Mouse (Mus musculus) mouse embryonic stem cell (cell line): ENCODE data around the gene Swsap1.

Source experiments
- in situ Hi-C, 2 experiments: fragments of 300-500 bp; cut with MboI; formaldehyde crosslinking; loops; 1 replicate in 1 of 2; 3 replicates in 1 of 2; pipeline ENCODE4 v1.14.3; 2019 to 2020; ENCODE audit warnings: low sequenced_read_pairs in 2 of 2, low pct_unique_long_range_greater_than_20kb in 1 of 2, mixed read lengths in 1 of 2; ENCODE audit not compliant: unreplicated experiment in 1 of 2

Swsap1 gene

DNA sequence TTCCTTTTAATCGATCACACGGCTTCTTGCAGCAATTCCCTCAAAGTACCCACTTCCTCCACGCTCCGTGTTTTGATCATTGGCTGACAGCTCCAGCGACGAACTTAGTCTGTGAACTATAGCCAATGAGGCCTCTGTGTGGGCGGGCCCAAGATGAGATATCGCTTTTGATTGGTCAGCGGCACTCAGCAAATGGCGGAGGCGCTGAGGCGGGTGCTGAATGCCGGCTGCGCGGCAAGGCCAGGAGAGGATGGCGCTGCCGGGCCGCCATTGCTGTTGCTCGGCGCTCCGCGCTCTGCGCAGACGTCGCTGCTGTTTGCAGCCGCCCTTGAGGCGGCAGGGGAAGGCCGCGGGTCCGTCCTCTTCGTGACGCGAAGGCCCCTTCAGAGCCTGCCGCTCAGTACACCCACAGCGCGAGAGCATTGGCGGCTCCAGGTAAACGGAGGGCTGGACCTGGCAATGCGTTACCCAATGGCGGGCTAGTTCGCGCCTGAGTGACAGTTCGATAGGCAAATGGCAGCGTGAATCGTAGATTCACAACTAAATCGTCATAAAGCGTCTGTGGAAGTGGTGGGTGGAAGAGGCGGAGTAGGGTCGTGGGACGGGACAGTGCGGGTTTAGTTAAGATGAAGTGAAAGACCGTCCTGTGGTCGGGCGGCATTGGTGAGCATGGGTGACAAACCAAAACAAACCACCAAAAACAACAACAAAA lies at the start of gene Swsap1:
TSS of gene Swsap1 (plus strand) at position 186 of the 712 bp plus-strand sequence.
- in situ Hi-C loops = no loop called here

DNA sequence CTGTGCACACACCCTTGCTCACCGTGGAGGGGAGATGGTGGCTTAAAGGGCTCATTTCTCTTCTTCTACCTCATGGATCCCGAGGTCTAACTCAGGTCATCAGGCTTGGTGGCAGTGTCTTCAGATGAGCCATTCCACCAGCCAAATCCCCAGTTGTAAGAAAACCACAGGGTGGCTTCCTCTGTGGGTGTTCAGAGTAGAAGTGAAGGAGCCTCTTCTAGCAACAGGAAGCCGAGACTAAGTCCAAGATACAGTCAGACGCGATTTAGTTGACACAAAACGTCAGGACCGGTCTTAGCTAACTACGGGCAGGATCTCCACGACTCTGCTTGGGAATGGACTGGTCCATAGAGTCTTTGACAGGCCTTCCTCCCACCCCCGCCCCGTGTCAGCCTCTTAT lies 47.3 kb upstream of the Swsap1 start:
- in situ Hi-C loops = no loop called here

DNA sequence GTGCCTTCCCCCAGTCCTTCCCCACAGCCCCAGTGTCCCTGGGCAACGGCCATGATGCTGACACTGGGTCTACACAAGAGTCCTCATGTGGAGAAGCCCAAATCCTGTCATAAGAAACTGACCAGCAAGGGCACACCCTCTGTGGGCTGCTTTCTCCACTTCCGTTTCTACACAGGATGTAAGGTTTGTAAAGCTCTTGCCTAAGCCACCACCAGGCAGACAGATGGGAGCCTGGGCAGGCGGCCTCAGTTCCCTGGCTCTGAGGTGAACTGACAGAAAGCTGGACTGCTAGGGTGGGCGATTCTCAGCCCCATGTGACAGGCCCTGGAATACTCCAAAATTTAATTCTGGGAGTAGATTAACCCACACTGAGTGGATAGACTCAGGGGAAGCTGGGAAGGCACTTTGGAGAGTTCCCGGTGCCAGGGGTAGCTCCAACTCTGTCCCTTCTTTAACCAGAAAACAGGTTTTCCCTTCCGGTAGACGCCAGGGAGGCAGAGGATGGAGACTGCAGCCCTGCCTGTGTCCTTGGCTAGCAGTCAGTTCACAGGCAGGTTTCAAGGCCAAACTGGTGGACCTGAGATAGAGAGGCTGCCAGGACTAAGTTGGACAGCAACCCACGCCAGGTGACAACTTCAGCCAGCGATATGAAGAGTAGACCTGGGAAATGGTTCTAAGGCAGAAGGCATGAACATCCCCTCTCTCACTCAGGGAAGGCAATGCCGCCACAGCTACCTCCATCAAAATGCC lies 45.9 kb upstream of the Swsap1 start:
- in situ Hi-C loops = no loop called here

DNA sequence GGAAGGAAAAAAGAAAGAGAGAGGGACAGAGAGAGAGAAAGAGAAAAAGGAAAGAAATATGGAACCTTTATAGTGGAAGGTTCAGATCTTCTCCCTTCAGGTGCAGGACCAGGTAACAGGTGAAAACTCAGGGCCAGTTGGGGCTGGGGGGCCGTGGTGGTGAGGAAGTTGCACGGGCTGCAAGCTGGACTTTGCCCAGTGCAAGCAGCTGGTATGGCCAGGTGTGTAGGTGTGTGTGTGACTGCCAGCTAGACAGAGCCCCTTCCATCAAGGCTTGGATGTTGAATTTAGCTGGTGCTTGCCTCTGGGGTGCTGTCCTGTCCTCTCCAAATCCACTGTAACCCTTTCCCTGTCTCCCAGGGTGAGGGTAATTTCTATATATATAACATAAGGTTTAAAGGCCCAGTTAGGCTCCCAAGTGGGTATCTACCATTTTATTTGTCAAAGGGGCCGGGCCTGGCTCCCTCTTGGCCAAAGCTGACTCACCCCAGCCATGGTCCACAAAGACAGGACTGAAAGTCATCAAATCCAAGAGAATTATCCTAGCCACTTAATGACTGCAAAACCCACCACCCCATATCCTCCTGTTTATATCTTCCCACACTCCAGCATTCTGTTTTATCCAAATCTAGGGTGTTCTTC lies 38.6 kb upstream of the Swsap1 start:
- in situ Hi-C loops = no loop called here

DNA sequence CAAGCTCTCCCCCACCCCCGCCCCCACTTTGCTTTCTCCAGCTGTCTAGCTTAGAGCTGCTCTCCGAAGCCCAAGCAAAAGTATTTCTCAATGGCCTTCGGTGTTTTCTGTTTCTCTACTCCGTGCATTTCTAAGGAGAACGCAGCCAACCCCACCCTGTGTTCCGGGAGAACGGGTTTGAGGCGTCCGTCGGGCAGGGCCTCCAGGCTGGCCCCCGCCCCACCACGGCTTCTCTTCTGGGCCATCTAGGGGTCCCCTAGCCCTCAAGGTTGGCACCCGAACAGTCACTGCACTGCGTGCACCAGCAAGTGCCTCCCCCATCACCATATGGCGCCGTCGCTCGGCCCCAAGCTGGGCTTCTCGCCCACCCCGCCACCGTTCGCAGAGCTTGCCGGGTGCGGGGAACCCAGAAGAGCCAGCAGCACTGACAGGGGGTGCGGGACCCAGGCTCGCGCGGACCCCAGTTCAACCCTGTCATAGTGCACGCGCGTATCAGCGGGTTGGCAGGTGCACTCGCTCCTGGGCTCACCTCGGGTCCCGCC lies 38.0 kb upstream of the Swsap1 start:
- in situ Hi-C loops = no loop called here

DNA sequence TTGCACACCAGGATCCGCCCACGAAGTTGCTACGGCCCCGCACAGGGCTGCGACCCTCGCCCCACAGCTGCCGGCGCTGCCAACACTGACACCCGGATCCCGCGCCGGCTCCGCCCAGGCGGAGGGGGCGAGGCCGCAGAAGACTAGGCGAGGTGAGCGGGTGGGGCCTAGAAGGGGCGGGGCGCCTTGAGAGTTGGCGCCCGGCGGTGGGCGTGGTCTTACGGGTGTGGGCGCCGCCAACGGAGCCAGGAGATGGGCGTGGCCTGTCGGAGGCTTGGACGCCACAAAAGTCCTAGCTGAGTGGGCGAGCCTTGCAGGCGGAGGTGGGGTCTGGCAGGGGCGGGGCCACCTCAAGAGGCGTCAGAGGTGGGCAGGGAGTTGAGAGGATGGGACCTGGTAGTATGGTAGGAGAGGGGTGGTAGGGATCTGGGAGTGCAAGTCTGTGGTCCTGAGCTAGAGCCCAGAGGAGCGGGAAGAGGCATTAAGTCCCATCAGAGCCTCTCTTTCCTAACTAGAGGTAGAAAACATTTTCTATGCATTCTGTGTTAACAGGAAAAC lies 37.4 kb upstream of the Swsap1 start, which contains the start of gene Rab3d:
TSS of gene Rab3d (minus strand) at position 158 of the 558 bp plus-strand sequence.
- in situ Hi-C loops = no loop called here

DNA sequence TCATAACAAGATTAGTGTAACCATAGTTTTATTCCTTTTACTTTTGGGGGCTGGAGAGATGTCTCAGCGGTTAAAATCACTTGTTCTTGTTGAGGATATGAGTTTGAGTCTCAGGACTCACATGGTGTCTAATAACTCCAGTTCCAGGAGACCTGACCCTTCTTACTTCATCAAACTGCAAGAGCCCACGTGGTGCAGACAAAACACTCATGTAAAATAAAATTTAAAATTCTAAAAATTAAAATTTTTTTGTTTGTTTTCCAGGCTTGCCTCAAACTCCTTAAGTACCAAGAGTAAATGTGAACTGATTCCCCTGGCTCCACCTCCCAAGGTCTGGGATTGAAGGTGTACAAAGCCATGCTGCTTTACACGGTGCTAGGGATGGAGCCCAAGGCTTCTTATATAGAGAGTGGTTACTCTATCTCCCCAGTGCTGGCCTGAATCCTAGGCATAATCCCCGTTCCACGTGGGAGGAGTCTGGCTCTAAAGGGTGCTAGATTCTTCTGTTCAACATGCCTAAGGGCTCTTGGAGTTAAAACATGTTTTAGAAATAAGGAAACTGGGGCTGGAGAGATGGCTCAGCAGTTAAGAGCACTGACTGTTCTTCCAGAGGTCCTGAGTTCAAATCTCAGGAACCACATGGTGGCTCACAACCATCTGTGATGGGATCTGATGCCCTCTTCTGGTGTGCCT lies 36.7 kb upstream of the Swsap1 start:
- in situ Hi-C loops = no loop called here

DNA sequence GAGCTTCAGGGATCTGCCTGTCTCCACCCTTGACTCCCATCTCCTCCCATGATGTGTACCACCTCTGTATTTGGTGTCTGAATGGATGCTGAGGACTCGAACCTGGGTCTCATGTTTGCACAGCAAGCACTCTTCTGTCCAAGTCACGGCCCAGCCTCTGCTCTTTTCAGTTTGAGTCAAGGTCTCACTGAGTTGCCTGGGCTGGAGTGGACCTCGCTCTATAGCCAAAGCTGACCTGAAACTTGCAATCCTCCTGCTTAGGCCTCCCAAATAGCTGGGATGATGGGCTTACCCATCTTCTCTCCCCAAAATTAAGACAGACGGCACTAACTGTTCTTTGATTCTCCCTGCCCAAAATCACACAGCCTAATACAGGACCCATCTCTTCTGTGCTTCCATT lies 32.5 kb upstream of the Swsap1 start:
- in situ Hi-C loops = no loop called here

DNA sequence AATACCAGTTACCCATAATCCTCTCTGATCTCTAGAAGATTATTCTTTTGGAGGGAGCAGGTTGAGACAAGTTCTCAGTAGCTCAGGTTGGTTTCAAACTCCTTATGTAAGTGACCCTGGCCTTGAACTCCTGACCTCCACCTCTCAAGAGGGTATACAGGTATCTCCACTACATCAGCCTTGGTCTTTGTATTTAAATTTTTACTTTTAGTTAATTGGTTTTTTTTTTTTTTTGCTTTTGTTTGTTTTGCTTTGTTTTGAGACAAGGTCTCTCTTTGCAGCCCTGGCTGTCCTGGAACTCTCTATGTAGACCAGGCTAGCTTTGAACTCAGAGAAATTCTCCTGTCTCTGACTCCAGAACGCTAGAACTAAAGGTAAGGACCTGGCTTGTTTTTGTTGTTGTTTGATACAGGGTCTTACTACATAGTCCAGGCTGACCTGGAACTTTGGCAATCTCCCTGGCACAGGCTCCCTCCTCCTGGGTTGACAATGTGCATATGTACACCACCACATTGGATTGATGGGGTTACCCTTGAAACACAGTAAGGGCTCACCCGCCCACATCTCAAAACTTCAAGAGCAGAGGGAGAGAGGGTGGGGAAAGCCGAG lies 32.0 kb upstream of the Swsap1 start:
- in situ Hi-C loops = no loop called here

DNA sequence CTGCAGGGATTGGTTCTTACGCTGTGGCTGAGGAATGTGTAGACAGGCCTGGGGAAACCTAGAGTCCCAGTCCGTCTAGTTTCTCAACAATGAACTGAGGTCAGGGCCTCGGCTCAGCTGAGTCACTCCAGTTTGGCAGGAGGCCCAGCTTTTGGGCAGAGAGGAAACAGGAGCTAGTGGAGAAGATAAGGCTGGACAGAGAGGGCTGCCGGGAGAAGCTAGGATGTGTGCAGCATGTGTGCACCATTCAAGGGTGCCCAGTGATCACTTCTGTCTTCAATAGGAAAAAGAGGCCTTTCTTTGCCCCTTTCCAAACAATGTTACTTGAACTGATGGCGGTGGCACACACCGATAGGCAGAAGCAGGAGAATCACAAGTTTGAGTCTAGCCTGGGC lies 31.5 kb upstream of the Swsap1 start:
- in situ Hi-C loops = no loop called here

DNA sequence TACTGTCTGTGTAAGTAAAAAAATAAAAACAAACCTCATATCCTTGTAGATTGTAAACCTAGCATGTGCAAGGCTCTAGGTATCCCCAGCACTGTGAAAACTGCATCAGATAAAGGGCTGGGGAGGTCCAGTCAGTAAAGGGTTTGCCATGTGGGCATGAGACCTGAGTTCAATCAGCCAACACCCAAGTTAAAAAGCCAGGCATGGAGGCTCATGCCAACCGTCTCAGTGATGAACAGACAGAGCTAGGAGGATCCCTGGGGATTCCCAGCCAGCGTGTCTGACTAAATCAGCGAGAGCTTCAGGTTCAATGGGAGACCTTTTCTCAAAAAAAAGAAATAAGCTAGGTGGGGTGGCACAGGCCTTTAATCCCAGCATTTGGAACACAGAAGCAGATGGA lies 30.5 kb upstream of the Swsap1 start:
- in situ Hi-C loops = no loop called here

DNA sequence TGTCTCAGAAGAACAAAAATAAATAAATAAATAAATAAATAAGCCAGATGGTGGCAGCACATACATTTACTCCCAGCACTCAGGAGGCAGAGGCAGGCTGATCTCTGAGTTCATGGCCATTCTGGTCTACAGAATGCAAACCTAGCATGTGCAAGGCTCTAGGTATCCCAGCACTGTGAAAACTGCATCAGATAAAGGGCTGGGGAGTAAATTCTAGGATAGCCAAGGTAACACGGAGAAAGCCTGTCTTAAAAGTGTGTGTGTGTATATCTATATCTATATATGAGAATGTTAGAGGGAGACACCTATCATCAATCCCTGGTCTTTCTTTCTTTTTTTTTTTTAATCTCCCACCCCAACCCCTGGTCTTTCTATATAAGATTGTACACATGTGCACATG lies 30.0 kb upstream of the Swsap1 start:
- in situ Hi-C loops = no loop called here

DNA sequence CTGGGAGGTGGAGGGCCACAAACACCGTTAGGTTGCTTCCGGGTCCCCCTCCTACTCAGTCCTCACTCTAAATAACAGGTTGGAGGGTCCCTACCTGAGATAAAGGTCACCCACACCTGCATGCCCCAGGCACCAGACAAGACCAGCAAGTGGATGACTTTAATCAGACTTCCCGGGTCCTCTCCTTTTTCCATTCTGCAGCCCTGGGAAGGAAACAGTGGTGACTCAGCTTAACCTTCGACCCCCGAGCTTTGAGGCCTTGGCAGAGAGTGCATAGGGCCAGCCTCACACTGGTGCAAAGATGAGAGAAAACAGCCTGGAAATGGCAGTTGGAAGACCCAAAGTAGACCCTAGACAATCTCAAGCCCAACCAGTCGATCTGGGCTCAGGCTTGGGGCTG lies 29.4 kb upstream of the Swsap1 start:
- in situ Hi-C loops = no loop called here

DNA sequence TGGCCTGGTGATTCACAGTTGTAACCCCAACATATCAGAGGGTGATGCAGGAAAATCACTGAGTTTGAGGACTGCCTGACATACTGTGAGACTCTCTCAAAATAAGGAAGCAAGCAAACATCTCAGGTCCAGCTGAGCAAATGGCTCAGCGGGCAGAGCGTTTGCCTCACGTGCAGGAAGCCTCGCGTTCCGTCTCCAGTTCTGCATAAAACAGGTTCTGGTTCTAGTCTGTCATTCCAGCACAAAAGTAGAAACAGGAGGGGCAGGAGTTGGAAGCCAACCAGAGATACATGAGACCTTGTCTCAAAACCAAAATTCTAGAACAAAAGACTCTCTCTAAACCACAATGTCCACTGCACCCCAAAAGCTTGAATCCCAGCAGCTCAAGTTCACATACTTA lies 28.8 kb upstream of the Swsap1 start:
- in situ Hi-C loops = no loop called here

DNA sequence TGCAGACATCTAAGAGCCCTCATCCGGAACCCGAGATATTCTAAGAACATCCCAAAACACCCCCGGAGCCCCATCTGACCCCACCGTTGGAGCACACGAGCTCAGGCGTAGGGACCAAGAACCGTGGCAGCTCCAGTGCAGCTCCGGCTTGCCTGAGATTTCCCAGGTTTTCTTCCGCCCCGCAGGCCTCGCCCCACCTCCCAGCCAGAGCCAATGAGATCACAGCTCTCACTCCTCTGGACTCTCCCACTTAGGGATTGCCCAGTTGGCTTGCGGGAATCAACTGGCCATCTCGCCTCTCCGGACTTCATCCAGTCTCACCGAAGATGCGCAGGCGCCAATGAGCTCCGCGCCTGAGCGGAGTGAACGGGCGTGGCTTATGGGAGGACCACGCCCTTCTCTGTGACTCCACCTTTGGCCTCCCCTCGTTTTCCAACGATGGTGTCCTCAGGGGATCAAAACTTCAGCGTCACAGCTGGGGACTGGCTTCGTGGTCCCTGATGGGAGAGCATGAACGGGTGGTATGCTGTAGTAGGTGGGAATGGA lies 28.3 kb upstream of the Swsap1 start, which contains the start of the genes Ccdc159 and Tmem205:
TSS of gene Ccdc159 (plus strand) at position 264 of the 546 bp plus-strand sequence.
TSS of gene Tmem205 (minus strand) at position 349 of the 546 bp plus-strand sequence.
- in situ Hi-C loops = no loop called here

DNA sequence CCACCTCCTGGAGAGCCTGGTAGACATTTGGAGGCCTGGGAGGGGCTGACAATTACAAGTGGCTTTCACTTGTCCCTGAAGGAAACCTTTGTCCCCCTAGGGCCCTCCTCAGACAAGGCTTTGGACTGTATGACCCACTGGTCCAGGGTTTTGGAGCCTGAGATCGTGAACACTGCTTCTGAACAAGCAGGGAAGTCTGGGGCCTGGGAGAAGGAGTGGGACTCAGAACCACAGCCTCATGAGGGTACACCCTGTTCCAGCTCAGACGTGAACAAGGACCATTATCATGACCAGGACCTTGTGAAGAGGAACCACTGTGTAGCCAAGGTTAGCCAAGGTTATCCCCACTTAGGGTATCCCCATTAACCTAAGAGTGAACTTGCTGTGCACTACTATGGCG lies 26.3 kb upstream of the Swsap1 start:
- in situ Hi-C loops = no loop called here

DNA sequence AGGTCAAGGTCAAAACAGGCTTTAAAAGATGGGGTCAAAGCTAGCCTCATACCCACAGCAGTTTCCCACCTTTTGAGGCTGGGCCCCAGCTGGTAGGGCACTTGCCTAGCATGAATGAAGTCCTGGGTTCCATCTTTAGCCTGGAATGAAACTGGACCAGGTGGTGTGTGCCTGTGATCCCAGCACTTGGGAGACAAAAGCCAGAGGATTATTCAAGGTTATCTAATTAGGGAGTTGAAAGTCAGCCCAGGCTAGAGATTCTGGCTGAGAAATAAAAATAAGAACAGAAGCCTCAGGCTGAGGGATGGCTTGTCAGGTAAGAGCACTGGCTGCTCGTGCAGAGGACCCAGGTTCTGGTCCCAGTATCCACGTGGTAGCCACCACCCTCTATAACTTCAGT lies 23.5 kb upstream of the Swsap1 start:
- in situ Hi-C loops = no loop called here
